ENCODE assay signal across 14 mouse cellular contexts in the genomic region with DNA sequence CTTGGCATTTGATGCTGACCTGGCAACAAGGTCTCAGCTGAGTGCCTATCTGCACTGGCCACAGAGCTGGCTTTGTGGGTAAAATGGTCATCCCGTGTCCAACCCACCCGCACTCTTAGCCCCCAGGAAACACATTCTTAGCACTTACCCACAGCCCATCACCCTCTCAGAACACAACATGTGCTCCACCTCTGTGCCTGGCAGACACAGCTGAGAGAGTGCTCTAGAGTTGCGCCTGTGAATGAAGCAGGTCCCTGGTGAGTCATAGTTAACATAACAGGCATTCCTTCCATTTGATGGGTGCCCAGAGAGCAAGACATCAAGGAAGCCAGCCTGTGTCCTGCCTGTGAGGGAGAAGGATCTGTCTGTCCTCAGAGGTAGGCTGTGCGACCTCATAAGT.
"Had no signal": no experiment of that assay in that cellular context is flagged by ENCODE, and none has a peak within 500 bp of the region (broad histone marks: within the 10 kb centered on the region; RNA-seq: fewer than 3 reads in every experiment).

No protein-coding gene starts in this region.

- H3K27me3 ChIP-seq: midbrain, embryonic 15.5 days had no signal

- H3K4me3 ChIP-seq: limb, embryonic 12.5 days; liver, embryonic 13.5 days; midbrain, embryonic 15.5 days had no signal

- H3K4me2 ChIP-seq: limb, embryonic 12.5 days; liver, embryonic 13.5 days; midbrain, embryonic 11.5 days; midbrain, embryonic 15.5 days had no signal

- DNase-seq: kidney, adult 9 months; kidney, postnatal 36 days; layer of hippocampus, adult 9-11 months; layer of hippocampus, postnatal 36 days; liver; liver, embryonic 13.5 days; liver, postnatal 0 days; right cerebral cortex, adult 18-20 months; thymus, postnatal 14 days had no signal

- H3K9ac ChIP-seq: limb, embryonic 12.5 days; liver, embryonic 13.5 days; liver, postnatal 0 days; midbrain, embryonic 15.5 days had no signal

- H3K9me3 ChIP-seq: limb, embryonic 12.5 days; liver, embryonic 13.5 days; midbrain, embryonic 15.5 days had no signal

- ATAC-seq: liver, postnatal 0 days; midbrain, embryonic 15.5 days had no signal

- H3K36me3 ChIP-seq: limb, embryonic 12.5 days; liver, embryonic 13.5 days; midbrain, embryonic 15.5 days had no signal

- H3K27ac ChIP-seq: kidney, postnatal 0 days; limb, embryonic 12.5 days; liver, embryonic 13.5 days; midbrain, embryonic 15.5 days; stomach, postnatal 0 days had no signal
